Mouse (Mus musculus) forebrain, embryonic 10.5 days (tissue): Measurements from ENCODE around the gene Bmper. TPM values are rescaled to one million over a fixed set of nuclear protein-coding genes. Genes with fewer than 3 reads are reported as not detected.

Experiments used
- DNase-seq: peaks from one replicate; pipeline ENCODE4 v3.0.0-alpha.2; 2017; ENCODE audit warnings: low spot score; ENCODE audit errors: extremely low spot score
- H3K27ac ChIP-seq: fragments of 300-500 bp; sonication (generic); 2 replicates; pipeline ENCODE4 v1.5.1; 2016; ENCODE audit warnings: mild to moderate bottlenecking
- H3K27me3 ChIP-seq: fragments of 300-500 bp; sonication (generic); 2 replicates; pipeline ENCODE4 v1.6.1; 2016; ENCODE audit warnings: mild to moderate bottlenecking; ENCODE audit not compliant: poor library complexity, severe bottlenecking
- H3K36me3 ChIP-seq: fragments of 300-500 bp; sonication (generic); replicated peaks from 2 replicates; pipeline ENCODE4 v1.6.1; 2016; ENCODE audit warnings: mild to moderate bottlenecking, moderate library complexity
- H3K4me1 ChIP-seq: fragments of 300-500 bp; sonication (generic); 2 replicates; pipeline ENCODE4 v1.6.1; 2016
- H3K4me3 ChIP-seq: fragments of 300-500 bp; sonication (generic); 2 replicates; pipeline ENCODE4 v1.5.1; 2016; ENCODE audit warnings: mild to moderate bottlenecking, moderate library complexity
- H3K9me3 ChIP-seq: fragments of 300-500 bp; sonication (generic); 2 replicates; pipeline ENCODE4 v1.6.1; 2016; ENCODE audit warnings: mild to moderate bottlenecking, moderate library complexity
- WGBS: fragments of 180-500 bp; shearing (Covaris S2); methylation state at CpG from one replicate; pipeline ENCODE4 v1.1.7; 2016; 5-methylcytosine and 5-hydroxymethylcytosine counted together
- polyA plus RNA-seq: library from polyadenylated mRNA; unstranded; fragments of >200 nt; fragmentation: Nextera tagmentation; extraction: Ambion mirVana; gene quantifications from 2 replicates; pipeline ENCODE4 v1.2.1, GENCODE M21; 2016

Gene Bmper
- polyA plus RNA-seq, 1 experiment from 2014 or later: 5.1 TPM

- DNase-seq: no peak
- 78% methylated on average over 6 of the region's 6 CpGs for WGBS
These were observed 21.0 kb downstream of the Bmper start for GRCm38 (mm10) chr9:23243869-23244268.

GRCm38 (mm10) chr9:23246389-23246788 is 23.5 kb downstream of the Bmper start:
- Histone ChIP-seq H3K27me3 (peaks cover 4% of the 10 kb centered on the region; the same call in 1 of the 2 replicates), H3K27ac (no peak overlapping the region), H3K4me1 (peaks cover 3% of the 10 kb centered on the region; the same call in 1 of the 2 replicates), H3K36me3 (no peaks in the 10 kb centered on the region), H3K9me3 (no peaks in the 10 kb centered on the region), H3K4me3 (no peak overlapping the region)
- 87% methylated on average over 9 of the region's 9 CpGs for WGBS
- DNase-seq: no peak

More at GRCm38 (mm10) chr9:23243869-23244268, 21.0 kb downstream of the Bmper start:
- H3K27ac ChIP-seq: no peak overlapping the region
- no peaks in the 10 kb centered on the region for H3K36me3 ChIP-seq
- H3K27me3 ChIP-seq: no peaks in the 10 kb centered on the region
- no peaks in the 10 kb centered on the region for H3K4me1 ChIP-seq
- no peaks in the 10 kb centered on the region for H3K9me3 ChIP-seq
- H3K4me3 ChIP-seq: no peak overlapping the region

- Histone ChIP-seq H3K36me3 (no peaks in the 10 kb centered on the region), H3K4me1 (peaks cover 26% of the 10 kb centered on the region), H3K27me3 (peaks cover 31% of the 10 kb centered on the region), H3K27ac (no peak overlapping the region), H3K4me3 (no peak overlapping the region), H3K9me3 (no peaks in the 10 kb centered on the region)
- DNase-seq: peak; percentile 70
- 7% methylated on average over 5 of the region's 5 CpGs for WGBS
These were observed 27.1 kb downstream of the Bmper start for GRCm38 (mm10) chr9:23250026-23250425.

- no peak overlapping the region for H3K27ac ChIP-seq
- H3K4me1 ChIP-seq: peaks cover 27% of the 10 kb centered on the region
- no peaks in the 10 kb centered on the region for H3K36me3 ChIP-seq
- peaks cover 35% of the 10 kb centered on the region for H3K27me3 ChIP-seq
- H3K4me3 ChIP-seq: no peak overlapping the region
- 91% methylated on average over 6 of the region's 6 CpGs for WGBS
- no peaks in the 10 kb centered on the region for H3K9me3 ChIP-seq
- no peak for DNase-seq
These were observed 28.1 kb downstream of the Bmper start for GRCm38 (mm10) chr9:23251001-23251400.

- 87% methylated on average over 6 of the region's 6 CpGs for WGBS
These were observed 30.7 kb downstream of the Bmper start for GRCm38 (mm10) chr9:23253624-23254023.

GRCm38 (mm10) chr9:23254237-23255214 is 31.6 kb downstream of the Bmper start:
- 40% methylated on average over 37 of the region's 37 CpGs for WGBS
- no peak for DNase-seq
- H3K27me3 ChIP-seq: peaks cover 35% of the 10 kb centered on the region
- no peaks in the 10 kb centered on the region for H3K9me3 ChIP-seq
- peaks cover 27% of the 10 kb centered on the region for H3K4me1 ChIP-seq
- peak overlapping the region; percentile 41 for H3K4me3 ChIP-seq
- no peaks in the 10 kb centered on the region; the same call in 1 of the 2 replicates for H3K36me3 ChIP-seq
- H3K27ac ChIP-seq: 0 out of 2 replicates have a peak overlapping the region, but pooled peaks have one; percentile 26

More at GRCm38 (mm10) chr9:23253624-23254023, 30.7 kb downstream of the Bmper start:
- Histone ChIP-seq H3K27me3 (peaks cover 35% of the 10 kb centered on the region), H3K27ac (no peak overlapping the region), H3K36me3 (no peaks in the 10 kb centered on the region), H3K4me1 (peaks cover 27% of the 10 kb centered on the region), H3K9me3 (no peaks in the 10 kb centered on the region), H3K4me3 (no peak overlapping the region)
- DNase-seq: no peak

GRCm38 (mm10) chr9:23255841-23256240 is 33.0 kb downstream of the Bmper start:
- Histone ChIP-seq H3K9me3 (peaks cover 4% of the 10 kb centered on the region; the same call in 1 of the 2 replicates), H3K27ac (no peak overlapping the region), H3K36me3 (no peaks in the 10 kb centered on the region; the same call in 1 of the 2 replicates), H3K4me1 (peaks cover 27% of the 10 kb centered on the region), H3K4me3 (no peak overlapping the region), H3K27me3 (peaks cover 32% of the 10 kb centered on the region)
- no peak for DNase-seq
- 93% methylated on average over 2 of the region's 2 CpGs for WGBS

- no peak overlapping the region for H3K27ac ChIP-seq
- H3K27me3 ChIP-seq: peaks cover 31% of the 10 kb centered on the region
- H3K36me3 ChIP-seq: no peaks in the 10 kb centered on the region; the same call in 1 of the 2 replicates
These were observed 33.7 kb downstream of the Bmper start for GRCm38 (mm10) chr9:23256576-23256975.

GRCm38 (mm10) chr9:23261834-23262233 is 39.0 kb downstream of the Bmper start:
- Histone ChIP-seq H3K9me3 (peaks cover 4% of the 10 kb centered on the region; the same call in 1 of the 2 replicates), H3K27ac (no peak overlapping the region), H3K27me3 (no peaks in the 10 kb centered on the region), H3K36me3 (no peaks in the 10 kb centered on the region; the same call in 1 of the 2 replicates), H3K4me3 (no peak overlapping the region), H3K4me1 (no peaks in the 10 kb centered on the region)
- 94% methylated on average over 3 of the region's 3 CpGs for WGBS
- DNase-seq: no peak

More at GRCm38 (mm10) chr9:23256576-23256975, 33.7 kb downstream of the Bmper start:
- H3K4me1 ChIP-seq: peaks cover 24% of the 10 kb centered on the region
- no peak overlapping the region for H3K4me3 ChIP-seq
- no peak for DNase-seq
- 91% methylated on average over 2 of the region's 2 CpGs for WGBS
- peaks cover 4% of the 10 kb centered on the region; the same call in 1 of the 2 replicates for H3K9me3 ChIP-seq

- no peak overlapping the region for H3K27ac ChIP-seq
- H3K27me3 ChIP-seq: no peaks in the 10 kb centered on the region
- no peak for DNase-seq
- H3K36me3 ChIP-seq: no peaks in the 10 kb centered on the region; the same call in 1 of the 2 replicates
- peaks cover 4% of the 10 kb centered on the region; the same call in 1 of the 2 replicates for H3K9me3 ChIP-seq
- WGBS: 81% methylated on average over 7 of the region's 7 CpGs
- no peak overlapping the region for H3K4me3 ChIP-seq
- H3K4me1 ChIP-seq: no peaks in the 10 kb centered on the region
These were observed 40.0 kb downstream of the Bmper start for GRCm38 (mm10) chr9:23262851-23263250.

- 95% methylated on average over 4 of the region's 4 CpGs for WGBS
These were observed 41.6 kb downstream of the Bmper start for GRCm38 (mm10) chr9:23264471-23264870.

GRCm38 (mm10) chr9:23268609-23269008 is 45.7 kb downstream of the Bmper start:
- H3K36me3 ChIP-seq: no peaks in the 10 kb centered on the region
- H3K27ac ChIP-seq: no peak overlapping the region
- 79% methylated on average over 7 of the region's 7 CpGs for WGBS
- no peak for DNase-seq
- peaks cover 11% of the 10 kb centered on the region for H3K4me1 ChIP-seq
- H3K9me3 ChIP-seq: no peaks in the 10 kb centered on the region
- no peak overlapping the region for H3K4me3 ChIP-seq
- no peaks in the 10 kb centered on the region for H3K27me3 ChIP-seq

More at GRCm38 (mm10) chr9:23264471-23264870, 41.6 kb downstream of the Bmper start:
- H3K27ac ChIP-seq: no peak overlapping the region
- peaks cover 4% of the 10 kb centered on the region; the same call in 1 of the 2 replicates for H3K9me3 ChIP-seq
- H3K4me3 ChIP-seq: no peak overlapping the region
- H3K36me3 ChIP-seq: no peaks in the 10 kb centered on the region; the same call in 1 of the 2 replicates
- H3K27me3 ChIP-seq: no peaks in the 10 kb centered on the region
- peaks cover 11% of the 10 kb centered on the region for H3K4me1 ChIP-seq
- DNase-seq: no peak

GRCm38 (mm10) chr9:23269087-23269486 is 46.2 kb downstream of the Bmper start:
- DNase-seq: no peak
- Histone ChIP-seq H3K27ac (no peak overlapping the region), H3K4me3 (no peak overlapping the region), H3K27me3 (no peaks in the 10 kb centered on the region), H3K36me3 (no peaks in the 10 kb centered on the region), H3K4me1 (peaks cover 11% of the 10 kb centered on the region), H3K9me3 (no peaks in the 10 kb centered on the region)
- WGBS: 73% methylated on average over 2 of the region's 2 CpGs
